Mouse (Mus musculus) megakaryocyte, embryonic 14.5 days (primary cell): ENCODE data around the gene Usp46.

Experiments used
- FLI1 ChIP-seq: IDR thresholded peaks from 2 replicates; pipeline ENCODE4 v1.6.1; 2012; ENCODE audit warnings: low read length, inconsistent platforms, mixed read lengths
- GATA1 ChIP-seq: IDR thresholded peaks from 3 replicates; pipeline ENCODE4 v1.6.1; 2012; ENCODE audit warnings: mixed read lengths, low read length, inconsistent platforms, borderline replicate concordance

GRCm38 (mm10) chr5:74092833-74093555 is 24.8 kb upstream of the Usp46 start:
- TF ChIP-seq GATA1 (no peak), FLI1 (no peak)
